Mouse (Mus musculus) CH12F3 (cell line): ENCODE results near the gene Asic3.
"Not testable (repeated sequence)": the region's sequence is repeated elsewhere in the genome, so short reads cannot be mapped to it uniquely, and the experiment has no call there.

Experiments
- in situ Hi-C: fragments of 300-500 bp; cut with MboI; formaldehyde crosslinking; loops from 2 replicates; pipeline ENCODE4 v1.14.3; 2020; ENCODE audit warnings: low sequenced_read_pairs

Asic3 gene

DNA sequence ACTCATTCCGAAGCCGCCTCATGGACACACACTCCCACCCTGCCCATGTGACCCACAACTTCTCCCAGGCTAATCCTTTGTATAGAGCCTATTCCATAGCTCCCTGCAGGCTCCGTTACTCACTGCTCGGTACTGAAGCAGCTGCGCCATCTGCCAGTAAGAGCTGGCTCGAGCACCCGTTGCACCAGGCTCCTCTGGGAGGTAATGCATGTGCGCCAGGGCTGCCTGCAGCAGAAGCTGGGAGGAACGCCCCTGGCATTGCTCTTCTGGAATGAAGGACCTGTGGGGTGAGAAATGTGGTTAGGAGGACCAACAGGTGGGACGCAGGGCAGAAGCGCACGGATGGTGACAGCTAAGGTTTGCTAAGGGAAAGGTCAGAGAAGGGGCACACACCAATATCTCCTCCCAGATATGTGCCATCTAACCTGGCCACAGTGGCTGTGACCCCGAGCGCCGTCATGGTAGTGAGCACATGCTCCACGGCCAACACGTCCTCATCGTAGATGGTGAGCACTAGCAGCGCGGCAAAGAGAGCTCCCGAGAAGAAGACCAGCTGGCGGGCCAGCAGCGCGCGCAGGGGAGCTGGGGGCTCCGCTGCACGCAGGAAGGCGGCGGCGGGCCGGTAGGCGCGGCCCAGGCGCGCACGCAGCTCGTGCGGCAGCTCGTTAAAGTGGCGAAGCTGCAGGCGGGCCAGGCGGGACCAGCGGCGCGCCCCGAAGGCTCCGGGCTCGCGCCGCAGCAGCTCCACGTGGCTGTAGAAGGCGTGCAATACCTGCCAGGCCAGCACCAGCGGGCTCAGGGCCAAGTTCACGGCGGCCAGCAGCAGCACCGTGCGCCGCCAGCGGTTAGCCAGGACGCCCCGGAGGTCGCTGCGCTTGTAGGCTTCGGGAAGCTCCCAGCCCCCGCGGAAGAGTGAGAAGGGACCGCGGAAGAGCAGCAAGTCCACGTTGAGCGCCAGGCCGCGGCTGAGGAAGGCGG, 25.6 kb upstream of the Asic3 start:
- in situ Hi-C loops = no loop called here

GRCm38 (mm10) chr5:24388246-24388915, 24.8 kb upstream of the Asic3 start:
- in situ Hi-C loops = no loop called here

DNA sequence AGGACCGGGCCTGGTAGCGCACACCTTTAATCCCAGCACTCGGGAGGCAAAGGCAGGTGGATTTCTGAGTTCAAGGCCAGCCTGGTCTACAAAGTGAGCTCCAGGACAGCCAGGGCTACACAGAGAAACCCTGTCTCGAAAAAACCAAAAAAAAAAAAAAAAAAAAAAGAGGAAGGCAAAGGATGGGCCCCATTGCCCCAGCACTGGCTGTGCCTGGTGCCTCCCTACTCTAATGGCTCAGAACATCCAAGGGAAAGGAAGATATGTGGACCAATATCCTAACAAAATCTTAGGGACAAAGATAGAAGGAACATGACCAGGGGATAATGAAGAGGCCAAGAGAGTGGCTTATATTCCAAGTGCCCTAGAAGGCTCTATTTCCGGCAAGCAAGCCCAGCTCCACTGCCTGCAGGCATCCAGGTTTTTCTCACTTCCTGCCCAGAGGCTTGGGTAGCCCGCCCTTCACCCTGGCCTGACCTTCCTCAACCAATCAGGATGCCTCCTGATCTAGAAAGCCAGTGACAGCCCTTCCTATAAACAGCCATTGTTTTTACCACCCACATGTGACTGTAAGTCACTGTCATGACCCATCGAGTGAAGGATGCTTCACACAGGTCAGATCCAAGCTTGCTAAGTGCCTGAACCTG, 24.1 kb upstream of the Asic3 start:
- in situ Hi-C loops = no loop called here

DNA sequence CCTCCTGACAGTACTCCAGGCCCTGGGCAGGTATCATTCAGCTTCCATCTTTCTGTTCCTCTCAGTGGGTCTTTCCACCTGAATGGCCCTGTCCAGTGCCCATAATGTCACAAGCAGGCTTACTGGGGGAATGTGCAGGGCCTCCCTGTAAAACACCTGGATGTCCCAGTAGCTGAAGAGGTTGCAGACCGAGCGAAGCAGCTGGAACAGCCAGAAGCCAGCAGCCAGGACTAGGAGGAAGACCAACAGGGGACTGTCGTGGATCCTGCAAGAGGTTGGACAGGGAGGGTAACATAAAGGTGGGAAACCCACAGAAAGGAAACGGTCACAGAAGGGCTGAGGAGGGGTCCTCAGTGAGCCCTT, 23.6 kb upstream of the Asic3 start:
- in situ Hi-C loops = no loop called here

- in situ Hi-C loops = no loop called here
Measured at GRCm38 (mm10) chr5:24391864-24392263, 21.3 kb upstream of the Asic3 start, which contains the start of gene Atg9b. Atg9b (minus strand) TSS chr5:24392143.

DNA sequence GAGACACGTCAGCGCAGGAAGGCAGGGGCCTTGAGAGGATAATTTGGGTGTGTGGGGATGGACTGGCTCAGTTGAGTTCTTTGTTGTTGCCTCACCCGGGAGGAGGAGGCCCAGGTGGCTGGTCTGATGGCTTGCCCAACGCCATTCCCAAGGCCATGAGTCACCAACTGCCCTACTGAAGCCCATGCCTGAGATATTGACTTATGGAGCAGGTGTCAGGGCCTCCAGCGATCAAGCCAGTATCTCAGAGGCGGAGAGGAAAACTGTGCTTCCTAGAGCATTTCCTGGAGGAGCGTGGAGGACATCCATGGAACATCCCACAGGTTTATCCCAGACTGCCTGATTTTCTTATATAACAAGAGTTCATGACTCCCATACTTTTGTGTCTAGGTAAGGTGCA, 20.5 kb upstream of the Asic3 start:
- in situ Hi-C loops = no loop called here

GRCm38 (mm10) chr5:24393392-24393997, 19.7 kb upstream of the Asic3 start, which contains the start of gene Abcb8:
Abcb8 (plus strand) TSS chr5:24393663.
- in situ Hi-C loops = no loop called here

DNA sequence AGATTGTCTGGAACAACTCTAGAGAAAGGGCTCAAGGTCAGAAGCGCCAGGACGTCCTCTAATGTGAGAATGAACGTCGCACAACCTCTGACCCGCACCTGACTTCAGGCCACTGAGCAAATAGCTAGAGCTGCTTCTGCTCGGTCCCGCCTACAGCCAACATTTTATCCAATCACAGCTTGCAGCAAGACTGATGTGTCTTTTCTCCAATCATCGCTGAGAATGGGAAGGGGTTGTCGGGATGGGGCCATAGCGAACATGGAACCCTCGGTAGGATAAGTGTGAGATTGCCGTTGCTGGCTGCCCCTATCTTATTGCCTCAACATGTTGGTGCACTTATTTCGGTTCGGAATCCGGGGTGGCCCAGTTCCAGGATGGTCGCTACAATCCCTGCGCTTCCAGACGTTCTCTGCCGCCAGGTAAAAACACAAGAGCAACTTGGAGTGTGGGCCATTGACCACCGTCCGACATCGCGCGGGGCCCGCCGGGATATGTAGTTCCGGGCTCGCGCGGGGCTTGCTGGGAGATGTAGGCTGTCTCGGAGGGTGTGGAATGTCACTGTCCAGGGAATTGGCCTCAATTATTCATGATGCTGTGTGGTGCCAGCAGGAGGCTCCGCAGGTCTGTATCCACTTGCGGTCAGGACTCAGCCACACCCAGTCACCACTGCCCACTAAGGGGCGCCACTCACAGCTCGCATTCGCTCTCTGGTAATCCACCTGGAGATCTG, 18.9 kb upstream of the Asic3 start:
- in situ Hi-C loops = no loop called here

GRCm38 (mm10) chr5:24396254-24396653, 16.9 kb upstream of the Asic3 start:
- in situ Hi-C loops = not testable (repeated sequence)

DNA sequence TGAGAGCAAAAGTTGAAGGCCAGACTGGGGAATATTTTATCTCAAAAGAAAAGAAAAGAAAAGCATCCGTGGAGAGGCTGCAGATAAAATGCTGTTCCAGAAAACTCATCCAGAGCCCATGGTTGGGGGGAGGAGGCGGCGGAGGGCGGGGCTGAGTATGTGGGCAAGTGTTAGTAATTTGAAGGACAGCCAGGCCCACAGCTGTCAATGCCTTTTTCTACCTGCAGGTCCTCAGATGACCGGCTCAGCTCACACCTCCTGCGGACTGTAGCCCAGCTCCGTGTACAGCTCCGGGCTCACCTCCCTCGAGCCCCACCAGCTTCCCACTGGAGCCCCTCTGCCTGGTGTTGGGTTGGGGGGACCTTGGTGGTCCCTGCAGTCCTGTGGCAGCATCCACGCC, 13.5 kb upstream of the Asic3 start:
- in situ Hi-C loops = no loop called here

DNA sequence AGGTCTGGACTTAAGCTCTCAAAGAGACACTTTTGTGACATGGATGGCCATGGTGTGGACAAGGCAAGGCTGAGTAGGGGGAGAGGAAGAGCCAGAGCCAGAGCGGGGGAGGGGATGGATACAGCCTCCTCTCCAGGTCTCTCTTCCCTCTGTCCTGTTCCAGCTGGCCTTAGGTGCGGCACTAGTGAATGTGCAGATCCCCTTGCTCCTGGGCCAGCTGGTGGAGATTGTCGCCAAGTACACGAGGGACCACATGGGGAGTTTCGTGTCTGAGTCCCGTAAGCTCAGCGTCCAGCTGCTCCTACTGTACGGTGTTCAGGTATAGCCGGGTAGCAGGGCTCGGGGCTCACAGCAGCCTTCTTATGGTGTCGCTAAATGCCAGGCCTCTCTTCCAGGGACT, 12.8 kb upstream of the Asic3 start:
- in situ Hi-C loops = no loop called here

- in situ Hi-C loops = no loop called here
Measured at GRCm38 (mm10) chr5:24400911-24401605, 12.1 kb upstream of the Asic3 start.

- in situ Hi-C loops = no loop called here
Measured at GRCm38 (mm10) chr5:24401969-24402368, 11.2 kb upstream of the Asic3 start.

DNA sequence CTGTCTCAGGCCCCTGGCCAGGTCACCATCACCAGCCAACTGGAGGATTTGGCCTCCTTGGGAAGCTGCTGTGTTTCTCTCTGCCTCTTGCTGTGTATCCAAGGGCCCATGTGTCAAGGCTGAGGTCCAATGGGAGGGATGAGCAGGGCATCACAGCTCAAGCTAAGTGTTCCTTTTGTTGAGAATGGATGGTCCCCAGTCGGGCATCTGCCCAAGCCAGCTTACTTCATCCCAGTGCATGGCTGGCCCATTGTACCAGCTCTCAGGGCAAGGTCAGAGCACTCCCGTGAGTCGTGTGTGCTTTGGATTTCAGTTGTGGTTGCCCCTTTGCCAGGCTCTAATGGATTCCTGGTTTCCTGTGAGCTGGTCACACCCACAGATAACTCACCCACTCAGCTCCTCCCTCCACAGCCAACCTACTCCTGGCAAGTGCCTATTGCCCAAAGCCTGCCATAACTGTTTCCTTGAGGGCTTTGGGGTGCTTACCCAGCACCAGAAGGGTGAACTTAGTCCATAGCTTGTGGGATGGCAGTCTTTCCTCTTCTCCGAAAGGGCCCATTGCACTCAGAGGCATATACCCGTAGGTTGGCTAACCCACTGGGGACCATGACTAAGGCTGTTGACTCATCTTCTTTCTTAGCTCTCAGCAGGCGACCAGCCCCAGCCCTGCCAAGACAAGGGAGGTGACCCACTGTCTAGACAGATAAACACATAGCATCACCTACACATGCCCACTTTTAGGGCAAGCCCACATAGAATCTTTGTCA, 8.4 kb upstream of the Asic3 start:
- in situ Hi-C loops = no loop called here

GRCm38 (mm10) chr5:24405389-24405876, 7.8 kb upstream of the Asic3 start:
- in situ Hi-C loops = no loop called here

DNA sequence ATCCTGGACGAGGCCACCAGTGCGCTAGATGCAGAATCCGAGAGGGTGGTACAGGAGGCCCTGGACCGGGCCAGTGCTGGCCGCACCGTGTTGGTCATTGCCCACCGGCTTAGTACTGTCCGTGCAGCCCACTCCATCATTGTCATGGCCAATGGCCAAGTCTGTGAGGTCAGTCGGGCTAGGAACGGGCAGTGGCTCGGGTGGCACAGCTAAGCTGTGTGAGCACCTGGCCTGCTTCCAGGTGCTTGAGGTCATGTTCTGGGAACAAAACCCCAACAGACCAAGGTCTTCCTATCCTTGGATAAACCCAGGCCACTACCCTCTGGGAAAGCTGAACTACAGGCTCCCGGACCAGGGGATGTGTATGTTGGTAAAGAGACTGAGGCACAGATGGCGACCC, 4.5 kb upstream of the Asic3 start:
- in situ Hi-C loops = no loop called here

DNA sequence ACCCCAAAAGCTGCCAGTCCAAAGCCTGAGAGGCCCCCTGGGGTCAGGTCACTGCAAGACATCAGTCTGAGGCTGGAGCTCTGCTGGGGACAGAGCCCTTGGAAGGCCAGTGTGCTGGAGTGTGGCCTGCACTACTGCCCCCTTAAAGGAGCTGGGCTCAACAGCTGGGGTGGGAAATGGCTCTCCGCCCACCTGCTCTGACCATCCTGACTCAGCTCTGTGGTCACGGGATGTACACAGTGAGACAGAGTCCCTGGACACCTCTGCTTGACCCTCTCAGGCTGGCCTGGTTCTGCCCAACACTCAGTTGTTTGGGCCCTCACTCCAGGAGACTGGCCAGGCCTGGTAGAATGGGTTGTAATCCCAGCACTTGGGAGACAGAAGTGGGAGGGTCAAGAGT, 3.7 kb upstream of the Asic3 start:
- in situ Hi-C loops = no loop called here

GRCm38 (mm10) chr5:24412063-24412462, 1.1 kb upstream of the Asic3 start:
- in situ Hi-C loops = no loop called here

DNA sequence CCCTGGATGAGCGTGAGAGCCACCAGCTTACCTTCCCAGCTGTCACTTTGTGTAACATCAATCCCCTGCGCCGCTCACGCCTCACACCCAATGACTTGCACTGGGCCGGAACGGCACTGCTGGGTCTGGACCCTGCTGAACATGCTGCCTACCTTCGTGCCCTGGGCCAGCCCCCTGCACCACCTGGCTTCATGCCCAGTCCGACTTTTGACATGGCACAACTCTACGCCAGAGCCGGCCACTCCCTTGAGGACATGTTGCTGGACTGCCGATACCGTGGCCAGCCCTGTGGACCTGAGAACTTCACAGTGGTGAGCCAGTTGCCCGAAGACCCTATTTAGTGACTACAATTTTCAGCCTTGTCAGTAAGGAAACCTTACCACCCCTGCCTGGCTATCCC, 746 bp downstream of the Asic3 start:
- in situ Hi-C loops = no loop called here
